Mouse (Mus musculus) cerebellum, adult 11-12 months (tissue): ENCODE data around the gene Ramac.

Experiments
- DNase-seq: peaks from one replicate; pipeline ENCODE4 v3.0.0; 2022

Ramac gene

DNA sequence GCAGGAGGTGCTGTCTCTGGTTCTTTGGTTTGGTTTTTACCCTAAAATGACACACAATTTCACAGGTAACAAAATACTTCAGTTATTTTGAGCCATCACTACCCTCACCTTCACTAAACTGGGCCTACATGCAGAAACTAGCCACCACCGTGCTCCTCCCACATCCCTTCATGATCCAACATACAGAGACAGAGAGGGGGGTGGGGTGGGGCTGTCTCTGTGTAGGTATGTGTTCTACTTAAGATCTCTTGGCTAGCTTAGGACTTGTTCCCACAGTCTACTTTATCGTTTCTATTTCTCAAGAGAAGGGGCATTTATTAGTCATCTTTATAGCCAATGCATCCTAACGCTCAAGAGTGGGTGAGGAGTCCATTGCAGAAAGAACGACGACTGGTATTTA lies 25.8 kb downstream of the Ramac start:
- DNase-seq: peak; percentile 32

DNA sequence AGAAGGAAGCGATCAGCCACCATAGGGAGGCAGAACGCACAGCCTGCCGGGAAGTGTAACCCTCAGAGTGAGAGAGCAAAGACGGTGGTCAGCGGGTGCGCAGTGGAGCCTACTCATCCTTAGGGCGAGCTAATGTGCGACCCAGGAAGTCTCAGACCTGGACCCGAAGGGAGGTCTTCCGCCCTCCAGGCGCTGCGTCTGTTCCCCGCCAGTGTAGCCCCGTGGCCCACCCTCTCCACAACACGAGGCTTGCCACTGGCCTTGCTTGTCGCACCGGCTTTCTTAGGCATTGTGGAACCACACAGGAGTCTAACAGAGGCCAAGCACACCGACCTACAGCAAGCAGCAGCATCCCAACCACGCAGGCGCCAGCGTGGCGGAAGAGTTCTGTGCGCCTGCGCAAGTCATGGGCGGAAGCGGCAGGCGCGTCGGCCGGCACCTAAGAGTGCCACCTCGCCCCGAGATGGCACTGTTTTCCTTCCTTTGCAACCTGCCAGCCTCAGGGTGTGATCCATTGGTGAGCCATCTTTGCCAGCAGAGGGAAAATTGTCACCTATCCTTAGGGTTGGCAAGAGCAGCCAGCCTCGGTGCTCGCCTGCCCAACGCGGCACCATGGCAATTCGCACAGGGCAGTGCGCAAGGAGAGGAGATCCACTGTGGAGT lies 26.5 kb downstream of the Ramac start, which contains the start of gene 3110040N11Rik:
Gene 3110040N11Rik (minus strand): TSS at position 384 of the 663 bp plus-strand sequence.
- peak; percentile 89 for DNase-seq

DNA sequence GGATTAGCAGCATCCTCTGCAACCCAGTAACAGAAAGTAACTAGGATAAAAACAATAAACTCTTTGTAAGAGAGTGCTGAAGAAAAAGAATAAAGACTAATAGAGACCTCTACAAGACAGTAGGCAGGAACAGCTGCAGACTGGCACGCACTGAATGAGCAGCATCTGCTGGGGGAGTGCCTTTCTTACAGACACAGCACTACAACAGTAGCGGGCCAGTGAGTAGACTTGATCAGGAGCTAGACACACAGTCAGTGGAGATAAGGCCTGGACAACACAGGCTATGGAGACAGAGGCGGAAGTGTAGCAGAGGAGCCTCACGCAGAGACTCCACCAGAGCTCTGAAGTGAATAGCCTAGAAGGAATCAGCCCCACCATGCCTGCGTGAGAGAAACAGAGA lies 43.3 kb downstream of the Ramac start:
- DNase-seq: no peak
